13 mouse cellular contexts compared by ENCODE assay signal in genomic region chr17:72959497-72960039, GRCm38 (mm10).
"Had no signal": no experiment of that assay in that cellular context is flagged by ENCODE, and none has a peak within 500 bp of the region (broad histone marks: within the 10 kb centered on the region; RNA-seq: fewer than 3 reads in every experiment).

No protein-coding gene starts in this region.

- H3K9me3 ChIP-seq: limb, embryonic 13.5 days; midbrain, embryonic 15.5 days; neural tube, embryonic 13.5 days had no signal

- DNase-seq: kidney, adult 2 months; left cerebral cortex, postnatal 4 days; lung, adult 2 months; lung, postnatal 36 days; retina, postnatal 1 day; thymus, adult 2 months; thymus, postnatal 25 days had no signal

- H3K27me3 ChIP-seq: limb, embryonic 13.5 days; midbrain, embryonic 15.5 days; neural tube, embryonic 13.5 days had no signal

- H3K4me3 ChIP-seq: limb, embryonic 13.5 days; midbrain, embryonic 15.5 days; neural tube, embryonic 13.5 days had no signal

- H3K27ac ChIP-seq: kidney, postnatal 0 days; limb, embryonic 13.5 days; liver, embryonic 14.5 days; midbrain, embryonic 15.5 days; neural tube, embryonic 13.5 days had no signal

- H3K4me2 ChIP-seq: limb, embryonic 13.5 days; midbrain, embryonic 15.5 days; neural tube, embryonic 13.5 days had no signal

- H3K9ac ChIP-seq: limb, embryonic 13.5 days; liver, embryonic 14.5 days; midbrain, embryonic 15.5 days; neural tube, embryonic 13.5 days had no signal

- ATAC-seq: lung, postnatal 0 days; midbrain, embryonic 15.5 days had no signal

- H3K4me1 ChIP-seq: midbrain, embryonic 15.5 days; neural tube, embryonic 13.5 days had no signal

- H3K36me3 ChIP-seq: limb, embryonic 13.5 days; midbrain, embryonic 15.5 days; neural tube, embryonic 13.5 days had no signal
